Mouse (Mus musculus) limb, embryonic 14.5 days (tissue): ENCODE results near the gene Hamp. TPM values are rescaled to one million over a fixed set of nuclear protein-coding genes. Genes with fewer than 3 reads are reported as not detected.
"Not testable (repeated sequence)": the region's sequence is repeated elsewhere in the genome, so short reads cannot be mapped to it uniquely, and the experiment has no call there.

Source experiments
- ATAC-seq: fragments of 200-750 bp; cut with Nextera tagmentation; 2 replicates; pipeline ENCODE4 v1.8.0; 2017; ENCODE audit warnings: low read depth, moderate number of reproducible peaks, moderate TSS enrichment; ENCODE audit not compliant: low FRiP score
- DNase-seq: peaks from one replicate; pipeline ENCODE4 v3.0.0-alpha.2; 2015; ENCODE audit warnings: low spot score
- H3K27ac ChIP-seq: fragments of 300-500 bp; sonication (generic); replicated peaks from 2 replicates; pipeline ENCODE4 v1.5.1; 2014; ENCODE audit warnings: low read depth, mild to moderate bottlenecking, low read length, moderate library complexity, mixed read lengths
- H3K27me3 ChIP-seq: fragments of 300-500 bp; sonication (generic); 2 replicates; pipeline ENCODE4 v1.6.1; 2014; ENCODE audit warnings: low read length, mixed read lengths; ENCODE audit not compliant: control insufficient read depth, insufficient read depth
- H3K36me3 ChIP-seq: fragments of 300-500 bp; sonication (generic); 2 replicates; pipeline ENCODE4 v1.6.1; 2014; ENCODE audit warnings: mild to moderate bottlenecking, low read length, moderate library complexity, mixed read lengths; ENCODE audit not compliant: control insufficient read depth, insufficient read depth
- H3K4me1 ChIP-seq: fragments of 300-500 bp; sonication (generic); 2 replicates; pipeline ENCODE4 v1.6.1; 2014; ENCODE audit warnings: antibody characterized with exemption, low read length, mixed read lengths; ENCODE audit not compliant: control insufficient read depth, insufficient read depth
- H3K4me2 ChIP-seq: fragments of 300-500 bp; sonication (generic); replicated peaks from 2 replicates; pipeline ENCODE4 v1.6.1; 2014; ENCODE audit warnings: low read depth, mild to moderate bottlenecking, low read length, moderate library complexity; ENCODE audit not compliant: severe bottlenecking
- H3K4me3 ChIP-seq: fragments of 300-500 bp; sonication (generic); replicated peaks from 2 replicates; pipeline ENCODE4 v1.5.1; 2014; ENCODE audit warnings: low read length
- H3K9ac ChIP-seq: fragments of 300-500 bp; sonication (generic); 2 replicates; pipeline ENCODE4 v1.6.1; 2014; ENCODE audit warnings: mild to moderate bottlenecking, low read depth, low read length, moderate library complexity; ENCODE audit not compliant: severe bottlenecking
- H3K9me3 ChIP-seq: fragments of 300-500 bp; sonication (generic); 2 replicates; pipeline ENCODE4 v1.6.1; 2016; ENCODE audit warnings: low read length; ENCODE audit not compliant: control insufficient read depth
- POLR2A ChIP-seq: fragments of 200-500 bp; IDR thresholded peaks from 2 replicates; pipeline ENCODE4 v1.8.0; 2012; ENCODE audit warnings: inconsistent platforms, mild to moderate bottlenecking, moderate library complexity, borderline replicate concordance; ENCODE audit not compliant: insufficient read depth, insufficient read length; ENCODE audit errors: extremely low read depth
- WGBS: fragments of 180-500 bp; shearing (Covaris S2); extraction: QIAGEN DNeasy Blood & Tissue Kit; methylation state at CpG from one replicate; pipeline ENCODE4 v1.1.7; 2014; 5-methylcytosine and 5-hydroxymethylcytosine counted together
- polyA plus RNA-seq, 2 experiments: library from polyadenylated mRNA; depleted of rRNA in 1 of 2; stranded (reverse) in 1 of 2; unstranded in 1 of 2; fragments of >200 nt; fragmentation: Nextera tagmentation in 1 of 2; extraction: Ambion mirVana in 1 of 2; gene quantifications; 2 replicates each; pipeline versions ENCODE4 v1.2.1 to v1.2.3; 2012 to 2014

The Hamp gene
- polyA plus RNA-seq, 2 experiments = 0.23 TPM; not detected in 1

- Histone ChIP-seq H3K4me1 (peaks cover 7% of the 10 kb centered on the region; the same call in 1 of the 2 replicates), H3K36me3 (peaks cover 63% of the 10 kb centered on the region), H3K9me3 (no peaks in the 10 kb centered on the region), H3K9ac (no peak overlapping the region), H3K27me3 (no peaks in the 10 kb centered on the region), H3K4me3 (no peak overlapping the region), H3K4me2 (no peak overlapping the region), H3K27ac (no peak overlapping the region)
- DNase-seq (no peak), ATAC-seq (no peak)
- TF ChIP-seq POLR2A = no peak
- WGBS = 90% methylated on average over 16 of the region's 16 CpGs
These were observed 8.8 kb upstream of the Hamp start for GRCm38 (mm10) chr7:30952441-30953265.

- H3K4me3 ChIP-seq, ATAC-seq, DNase-seq, H3K9me3 ChIP-seq, H3K9ac ChIP-seq, H3K4me1 ChIP-seq, H3K27me3 ChIP-seq, H3K27ac ChIP-seq, H3K4me2 ChIP-seq: not testable (repeated sequence)
- peaks cover 73% of the 10 kb centered on the region for H3K36me3 ChIP-seq
- WGBS = 90% methylated on average over 3 of the region's 3 CpGs
These were observed 6.1 kb upstream of the Hamp start for GRCm38 (mm10) chr7:30949902-30950301.

- H3K9ac ChIP-seq = no peak overlapping the region
- H3K27ac ChIP-seq = no peak overlapping the region
- H3K4me3 ChIP-seq = no peak overlapping the region
- WGBS = 93% methylated on average over 7 of the region's 7 CpGs
- no peaks in the 10 kb centered on the region for H3K4me1 ChIP-seq
- no peaks in the 10 kb centered on the region for H3K9me3 ChIP-seq
- H3K4me2 ChIP-seq = no peak overlapping the region
- no peak for TF ChIP-seq POLR2A
- DNase-seq = no peak
- H3K36me3 ChIP-seq = peaks cover 33% of the 10 kb centered on the region
- H3K27me3 ChIP-seq = no peaks in the 10 kb centered on the region
- no peak for ATAC-seq
These were observed 2.0 kb upstream of the Hamp start for GRCm38 (mm10) chr7:30945876-30946275.

- H3K4me2 ChIP-seq, H3K27me3 ChIP-seq, H3K4me3 ChIP-seq, H3K9me3 ChIP-seq, H3K27ac ChIP-seq, H3K9ac ChIP-seq, H3K4me1 ChIP-seq, ATAC-seq, DNase-seq: not testable (repeated sequence)
- H3K36me3 ChIP-seq = peaks cover 29% of the 10 kb centered on the region
- 88% methylated on average over 7 of the region's 7 CpGs for WGBS
These were observed 1.6 kb upstream of the Hamp start for GRCm38 (mm10) chr7:30945466-30945865.

- not testable (repeated sequence) for DNase-seq
These were observed 874 bp upstream of the Hamp start for GRCm38 (mm10) chr7:30944706-30945105.

GRCm38 (mm10) chr7:30942365-30942764, 1.5 kb downstream of the Hamp start:
- not testable (repeated sequence) for H3K4me2 ChIP-seq, H3K9me3 ChIP-seq, H3K27me3 ChIP-seq, DNase-seq, H3K4me3 ChIP-seq, ATAC-seq, H3K4me1 ChIP-seq, H3K9ac ChIP-seq, H3K27ac ChIP-seq
- 47% methylated on average over 3 of the region's 3 CpGs for WGBS
- H3K36me3 ChIP-seq = peaks cover 11% of the 10 kb centered on the region; the same call in 1 of the 2 replicates

More at GRCm38 (mm10) chr7:30944706-30945105, 874 bp upstream of the Hamp start:
- H3K36me3 ChIP-seq = peaks cover 23% of the 10 kb centered on the region
- not testable (repeated sequence) for H3K27me3 ChIP-seq, ATAC-seq, H3K27ac ChIP-seq, H3K4me3 ChIP-seq, H3K4me1 ChIP-seq, H3K4me2 ChIP-seq, H3K9me3 ChIP-seq, H3K9ac ChIP-seq
- WGBS = 63% methylated on average over 2 of the region's 2 CpGs

- H3K9ac ChIP-seq, ATAC-seq, DNase-seq, H3K9me3 ChIP-seq, H3K27me3 ChIP-seq, H3K4me2 ChIP-seq, H3K4me1 ChIP-seq, H3K36me3 ChIP-seq, H3K4me3 ChIP-seq, H3K27ac ChIP-seq: not testable (repeated sequence)
- WGBS = 92% methylated on average over 1 of the region's 1 CpGs
These were observed 3.8 kb downstream of the Hamp start for GRCm38 (mm10) chr7:30940070-30940469.

GRCm38 (mm10) chr7:30935422-30936099, 8.3 kb downstream of the Hamp start:
- not testable (repeated sequence) for H3K27me3 ChIP-seq, DNase-seq, H3K9ac ChIP-seq, H3K9me3 ChIP-seq, H3K36me3 ChIP-seq, H3K4me3 ChIP-seq, ATAC-seq, H3K4me2 ChIP-seq, H3K4me1 ChIP-seq, H3K27ac ChIP-seq
- 68% methylated on average over 6 of the region's 6 CpGs for WGBS
